Mouse (Mus musculus): ENCODE data around the gene Krt82. TPM values are rescaled to one million over a fixed set of nuclear protein-coding genes. Genes with fewer than 3 reads are reported as not detected.
A peak's percentile ranks its signal among the peaks of the same experiment; 100 is the strongest.
"Not testable (repeated sequence)": the region's sequence is repeated elsewhere in the genome, so short reads cannot be mapped to it uniquely, and the experiment has no call there.

Krt82 gene
- total RNA-seq, 2 experiments from 2014 or later = not detected

DNA sequence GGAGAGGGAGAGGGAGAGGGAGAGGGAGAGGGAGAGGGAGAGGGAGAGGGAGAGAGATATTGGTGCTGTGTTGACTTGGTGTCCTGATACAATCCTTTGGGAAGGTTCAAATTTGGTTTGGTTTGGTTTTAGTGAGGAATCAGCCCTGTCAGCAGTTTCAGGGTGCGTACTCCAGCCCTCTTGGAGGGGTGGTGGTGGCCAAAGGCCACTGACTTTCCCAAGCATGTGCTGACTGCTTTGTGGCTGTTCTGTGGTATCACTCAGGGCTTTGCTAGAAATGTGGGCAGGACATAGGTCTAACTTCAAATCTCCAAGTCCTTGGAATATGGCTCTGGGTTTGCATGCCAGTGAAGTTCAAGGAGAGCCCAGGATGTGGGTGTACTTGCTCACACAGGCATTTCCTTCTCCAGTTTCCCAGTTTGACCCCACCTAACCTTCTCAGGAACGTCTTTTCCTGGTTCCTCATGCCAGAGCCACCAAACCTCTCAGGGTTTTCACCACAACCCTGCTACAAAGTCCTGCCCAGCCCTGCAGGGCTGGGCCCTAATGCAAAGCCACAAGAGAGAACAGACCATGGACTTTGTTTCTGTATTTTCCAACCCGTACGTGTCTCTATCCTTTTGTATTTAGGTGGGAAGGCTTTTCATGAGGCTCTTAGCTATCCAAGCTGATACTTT lies 27.8 kb downstream of the Krt82 start:
- DNase-seq (ENCODE audit: low spot score in 2 of 2) = no peak
- intact Hi-C loops (cut with DNase I) = loop anchor here (5.0 kb wide), 1 partner anchor 545 kb away; no protein-coding TSS in a partner anchor

DNA sequence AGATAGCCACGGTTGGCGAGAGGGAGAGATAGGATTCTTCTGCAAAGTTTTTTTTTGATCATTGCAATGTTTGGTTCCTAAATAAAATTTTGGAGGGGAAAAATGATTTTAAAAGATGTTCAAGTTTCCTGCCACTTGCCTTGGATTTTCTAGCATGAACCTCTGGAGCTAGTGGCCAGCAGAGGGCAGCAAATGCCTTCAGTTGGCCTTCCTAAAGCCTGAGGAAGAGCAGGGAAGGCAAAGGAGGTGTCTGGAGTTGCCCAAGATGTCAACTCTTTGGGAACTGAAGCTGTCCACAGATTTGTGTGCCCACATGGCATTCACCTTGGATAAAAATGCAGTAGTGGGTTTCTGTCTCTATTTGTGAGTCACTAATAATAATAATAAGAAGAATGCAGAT lies 30.7 kb downstream of the Krt82 start:
- intact Hi-C loops (cut with DNase I) = loop anchor here (1.0 to 5.0 kb wide), 5 partner anchors 181 to 548 kb away; no protein-coding TSS in a partner anchor
- peak; percentile 80 to 83 for DNase-seq (ENCODE audit: low spot score in 2 of 2)

DNA sequence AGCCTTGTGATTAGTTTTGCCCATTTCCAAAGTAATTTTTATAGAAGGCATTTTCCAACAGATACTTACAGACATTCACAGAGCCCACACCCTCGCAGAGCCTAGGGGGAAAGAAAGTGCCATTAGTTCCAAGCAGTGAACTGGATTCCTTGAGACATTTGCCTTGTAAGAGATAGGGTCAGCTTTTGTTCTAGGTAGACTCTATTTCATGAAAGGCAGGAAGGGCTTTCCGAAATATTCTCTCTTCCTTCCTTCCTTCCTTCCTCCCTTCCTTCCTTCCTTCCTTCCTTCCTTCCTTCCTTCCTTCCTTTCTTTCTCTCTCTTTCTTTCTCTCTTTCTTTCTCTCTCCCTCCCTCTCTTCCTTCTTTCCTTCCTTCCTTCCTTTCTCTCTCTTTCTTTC lies 33.3 kb downstream of the Krt82 start, which contains the start of gene Gm49425:
Gene Gm49425, minus strand, starts transcription at position 101 of the 400 bp plus-strand sequence.
- intact Hi-C loops (cut with DNase I); DNase-seq (ENCODE audit: low spot score in 2 of 2): not testable (repeated sequence)

DNA sequence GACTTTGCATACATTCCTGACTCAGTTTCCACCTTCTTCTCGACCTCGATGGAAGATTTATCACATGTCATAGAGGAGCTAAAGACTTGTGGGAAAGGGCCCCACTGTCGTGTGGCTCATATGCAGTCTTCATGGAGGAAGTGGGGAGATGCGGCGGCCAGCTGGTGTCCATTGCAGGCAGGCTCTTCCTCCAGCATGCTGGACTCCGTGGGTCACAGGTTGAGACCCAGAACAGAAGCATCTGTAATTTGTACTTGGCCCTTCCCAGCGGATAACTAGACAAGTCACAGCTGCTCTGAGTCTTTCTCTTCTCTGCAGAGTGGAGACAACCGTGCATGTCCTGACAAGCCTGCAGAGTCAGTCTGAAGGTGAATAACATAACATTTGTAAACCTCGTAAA lies 42.2 kb downstream of the Krt82 start:
- DNase-seq (ENCODE audit: low spot score in 2 of 2) = no peak
- intact Hi-C loops (cut with DNase I) = no loop called here

DNA sequence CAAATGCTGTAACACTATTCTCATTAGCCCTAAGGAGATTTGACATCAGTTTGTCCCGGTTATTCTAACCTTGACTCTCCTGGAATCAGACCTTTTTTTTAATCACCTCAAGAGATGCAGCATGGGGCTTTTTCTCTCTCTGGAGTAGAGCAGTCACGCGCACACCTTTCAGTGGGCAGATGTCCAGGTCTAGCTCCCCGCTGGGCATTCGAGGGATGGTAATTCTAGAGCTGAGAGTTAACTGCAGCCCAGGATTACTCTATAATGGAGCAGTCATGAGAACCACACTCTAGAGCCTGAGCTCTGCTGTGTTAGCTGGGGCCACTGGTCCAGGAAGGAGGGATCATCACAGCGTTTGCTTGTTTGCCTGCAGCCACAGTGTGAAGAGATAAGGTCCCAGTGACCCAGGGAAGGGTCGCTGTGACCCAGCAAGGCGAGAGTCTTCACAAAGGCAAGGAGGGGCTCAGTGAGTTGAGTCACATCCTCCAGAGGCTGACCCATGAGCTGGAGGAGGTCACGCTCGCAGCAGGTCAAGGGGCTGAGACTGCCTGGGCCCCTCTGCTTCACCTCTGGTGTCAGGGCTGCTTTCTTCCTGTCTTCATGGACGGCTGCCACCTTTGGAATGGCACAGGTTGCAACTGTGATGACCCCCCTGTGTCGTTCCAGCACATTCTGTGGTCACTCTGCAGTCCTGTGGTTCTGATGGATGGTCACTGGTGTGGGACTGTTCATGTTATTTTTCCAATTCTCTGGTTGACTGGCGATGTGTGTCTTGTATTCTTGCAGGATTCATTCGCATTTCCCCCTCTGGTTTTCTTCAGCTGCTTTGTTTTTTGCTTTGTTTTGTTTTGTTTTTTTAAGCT lies 43.3 kb downstream of the Krt82 start:
- intact Hi-C loops (cut with DNase I) = no loop called here
- DNase-seq (ENCODE audit: low spot score in 2 of 2) = no peak

DNA sequence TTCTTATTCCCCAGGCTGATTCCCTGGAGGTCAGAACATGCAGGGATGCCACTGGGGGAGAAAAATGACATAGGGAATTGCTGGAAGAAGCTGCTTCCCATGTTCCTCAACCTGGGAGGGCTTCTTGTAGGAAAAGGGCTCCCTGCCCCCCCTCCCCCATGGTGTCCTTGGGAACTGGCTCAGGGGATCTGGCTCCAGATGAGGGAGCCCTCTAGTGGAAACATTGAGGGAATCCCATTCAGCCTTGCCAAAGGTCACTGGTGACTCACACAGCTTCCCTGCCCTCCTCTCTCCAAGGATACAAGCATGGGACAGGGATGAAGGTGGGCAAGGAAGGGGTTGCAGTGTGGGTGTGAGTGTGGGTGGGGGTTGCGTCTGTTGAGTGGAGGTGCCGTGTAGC lies 53.3 kb downstream of the Krt82 start:
- peak; percentile 17 to 47 for DNase-seq (ENCODE audit: low spot score in 2 of 2)
- intact Hi-C loops (cut with DNase I) = loop anchor here (5.0 kb wide), 1 partner anchor 155 kb away; no protein-coding TSS in a partner anchor

DNA sequence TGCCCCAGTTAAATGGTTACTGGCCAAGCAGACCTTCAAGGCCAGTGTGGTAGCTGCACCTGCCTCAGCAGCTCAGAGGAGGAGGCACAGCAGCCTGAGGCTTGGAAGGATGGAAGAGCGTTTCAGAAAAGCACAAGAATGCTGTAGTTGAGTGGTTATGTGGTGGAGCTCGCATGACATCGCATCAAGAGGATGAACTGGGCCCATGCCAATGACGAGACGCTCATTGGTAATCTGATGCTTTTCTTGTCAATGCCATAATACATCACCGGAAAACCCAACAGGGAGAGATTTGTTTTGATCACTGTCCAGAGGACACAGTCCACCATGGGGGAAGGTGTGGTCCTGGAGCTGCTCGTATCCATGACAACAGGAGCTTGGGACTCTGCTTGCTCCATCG lies 55.2 kb downstream of the Krt82 start:
- no peak for DNase-seq (ENCODE audit: low spot score in 2 of 2)
- intact Hi-C loops (cut with DNase I) = loop anchor here (5.0 kb wide), 1 partner anchor 153 kb away; no protein-coding TSS in a partner anchor

DNA sequence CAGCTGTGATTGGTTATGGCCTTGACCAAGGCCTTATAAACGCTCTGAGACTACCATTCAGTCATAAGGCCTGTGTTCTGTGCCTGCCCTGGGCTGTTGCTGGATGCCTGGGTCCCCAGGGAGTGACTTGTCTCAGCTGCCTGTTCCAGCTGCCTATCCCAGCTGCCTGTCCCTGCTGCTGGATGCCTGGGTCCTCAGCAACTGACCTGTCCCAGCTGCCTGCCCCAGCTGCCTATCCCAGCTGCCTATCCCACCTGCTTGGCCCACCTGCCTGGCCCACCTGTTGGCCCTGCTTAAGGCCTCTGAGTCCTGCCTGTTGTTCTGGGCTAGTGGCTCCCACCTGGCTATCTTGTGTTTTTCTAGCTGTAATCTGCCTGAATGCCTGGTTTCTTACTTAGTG lies 56.3 kb downstream of the Krt82 start:
- no peak for DNase-seq (ENCODE audit: low spot score in 2 of 2)
- intact Hi-C loops (cut with DNase I) = no loop called here

DNA sequence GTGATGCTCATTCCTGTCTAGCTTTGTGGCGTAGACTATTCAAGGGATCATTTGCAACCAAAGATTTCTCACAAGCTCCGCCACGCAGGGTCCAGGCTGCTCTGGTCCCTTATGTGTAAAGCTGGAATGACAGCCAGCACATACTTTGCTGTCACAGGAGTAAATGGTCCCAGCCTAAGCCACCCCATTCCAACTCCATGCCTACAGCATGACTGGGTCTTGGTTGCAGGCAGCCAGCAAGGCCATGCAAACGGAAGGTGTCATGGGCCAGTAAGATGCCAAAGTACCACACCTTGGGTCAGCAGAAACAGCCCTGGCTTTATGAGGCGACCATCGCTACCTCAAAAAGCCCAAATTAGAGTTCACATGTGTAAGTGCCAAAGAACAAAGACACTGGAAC lies 56.8 kb downstream of the Krt82 start:
- intact Hi-C loops (cut with DNase I) = no loop called here

DNA sequence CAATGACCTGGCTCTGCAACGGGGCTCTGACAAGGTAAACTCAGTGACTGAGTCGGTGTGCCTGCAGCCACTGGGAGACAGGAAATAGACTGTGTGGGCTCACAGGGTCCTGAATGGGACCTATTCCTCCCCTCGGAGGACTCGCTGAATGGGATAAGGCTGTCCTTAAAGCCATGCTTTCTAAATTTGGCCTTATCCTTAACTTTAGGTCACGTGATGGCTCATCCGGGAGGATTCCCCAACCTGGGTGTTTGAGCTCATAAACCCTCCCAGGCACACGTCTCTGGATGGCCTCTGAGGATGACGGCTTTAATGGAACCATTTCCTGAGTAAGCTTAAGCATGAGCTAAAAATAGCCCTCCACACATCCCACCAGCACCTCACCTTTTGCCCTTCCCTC lies 57.7 kb downstream of the Krt82 start:
- DNase-seq (ENCODE audit: low spot score in 2 of 2) = no peak
- intact Hi-C loops (cut with DNase I) = no loop called here

More for the DNA sequence above, 56.8 kb downstream of the Krt82 start:
- DNase-seq (ENCODE audit: low spot score in 2 of 2) = no peak

DNA sequence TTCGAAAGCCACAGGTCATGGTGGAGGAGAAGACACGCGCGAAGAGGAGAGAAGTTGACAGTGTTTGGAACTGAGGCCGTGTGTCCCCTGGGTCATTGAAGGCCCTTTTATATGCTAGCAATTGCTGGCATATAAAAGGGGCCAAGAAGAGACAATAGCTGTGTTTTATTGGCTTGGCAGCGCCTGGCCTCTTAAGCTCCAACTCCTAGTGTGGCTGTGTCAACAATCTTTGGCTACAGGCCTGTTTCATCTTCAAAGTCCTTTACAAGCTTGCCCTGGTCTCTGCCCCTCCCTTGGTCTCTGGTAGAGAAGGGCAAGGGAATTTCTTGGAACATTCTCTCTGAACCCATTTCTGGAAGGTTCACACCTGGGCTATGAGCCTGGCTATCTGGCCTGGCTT lies 59.0 kb downstream of the Krt82 start, which contains the start of gene Krt83:
Gene Krt83, minus strand, starts transcription at position 82 of the 400 bp plus-strand sequence.
- intact Hi-C loops (cut with DNase I) = no loop called here

More for the DNA sequence above, 59.0 kb downstream of the Krt82 start, which contains the start of gene Krt83:
- DNase-seq (ENCODE audit: low spot score in 2 of 2) = no peak

Small RNA genes lying within 50 kb of the gene (microRNA-seq; reads per million reads assigned to microRNA genes)
- 0 reads per million in 2 experiments for gene Gm44393
- 0 reads per million in 2 experiments for gene Gm44460

Other genes with a start within 250 kb of the Krt82 start
- gene Krt80, start 180.5 kb downstream of the Krt82 start, total RNA-seq (2021) = 1 to 10 TPM; 2.2 to 2.4 TPM
- gene Krt7, start 139.6 kb downstream of the Krt82 start, total RNA-seq (2021) = under 1 TPM; 0.09 to 0.21 TPM
- gene Krt87, start 111.9 kb downstream of the Krt82 start, total RNA-seq (2021) = not detected
- gene Krt88, start 102.9 kb downstream of the Krt82 start, total RNA-seq (2021) = not detected
- gene Krt81, start 86.9 kb downstream of the Krt82 start, total RNA-seq (2021) = not detected
- gene Krt86, start 77.2 kb downstream of the Krt82 start, total RNA-seq (2021) = not detected
- gene Krt83, start 59.2 kb downstream of the Krt82 start, total RNA-seq (2021) = not detected
- gene Gm49425, start 33.4 kb downstream of the Krt82 start, total RNA-seq (2021) = not detected
- gene Krt84, start 17.8 kb downstream of the Krt82 start, total RNA-seq (2021) = not detected
- gene Krt90, start 12.3 kb upstream of the Krt82 start, total RNA-seq (2021) = not detected
- not detected for gene Krt75, start 23.2 kb upstream of the Krt82 start, total RNA-seq (2021)
- not detected for gene Gm5414, start 77.5 kb upstream of the Krt82 start, total RNA-seq (2021)
- gene Gm5478, start 96.7 kb upstream of the Krt82 start, total RNA-seq (2021) = not detected
- not detected for gene Krt6b, start 129.6 kb upstream of the Krt82 start, total RNA-seq (2021)
- not detected for gene Krt6a, start 143.6 kb upstream of the Krt82 start, total RNA-seq (2021)
- gene Krt5, start 162.2 kb upstream of the Krt82 start, total RNA-seq (2021) = not detected
- gene Krt71, start 192.4 kb upstream of the Krt82 start, total RNA-seq (2021) = not detected
- gene Krt72, start 235.8 kb upstream of the Krt82 start, total RNA-seq (2021) = not detected